Mouse (Mus musculus) ovary, adult 18-20 months (tissue): ENCODE measurements at regions not wholly inside any gene's neighbourhood (a gene's known extent, or its start where the extent isn't known, plus 50 kb on each side); places are given as distances from the start of the nearest gene placed in this dataset.

Experiments used
- DNase-seq: peaks from one replicate; pipeline ENCODE4 v3.0.0; 2022; ENCODE audit warnings: low spot score, mixed read lengths

DNA sequence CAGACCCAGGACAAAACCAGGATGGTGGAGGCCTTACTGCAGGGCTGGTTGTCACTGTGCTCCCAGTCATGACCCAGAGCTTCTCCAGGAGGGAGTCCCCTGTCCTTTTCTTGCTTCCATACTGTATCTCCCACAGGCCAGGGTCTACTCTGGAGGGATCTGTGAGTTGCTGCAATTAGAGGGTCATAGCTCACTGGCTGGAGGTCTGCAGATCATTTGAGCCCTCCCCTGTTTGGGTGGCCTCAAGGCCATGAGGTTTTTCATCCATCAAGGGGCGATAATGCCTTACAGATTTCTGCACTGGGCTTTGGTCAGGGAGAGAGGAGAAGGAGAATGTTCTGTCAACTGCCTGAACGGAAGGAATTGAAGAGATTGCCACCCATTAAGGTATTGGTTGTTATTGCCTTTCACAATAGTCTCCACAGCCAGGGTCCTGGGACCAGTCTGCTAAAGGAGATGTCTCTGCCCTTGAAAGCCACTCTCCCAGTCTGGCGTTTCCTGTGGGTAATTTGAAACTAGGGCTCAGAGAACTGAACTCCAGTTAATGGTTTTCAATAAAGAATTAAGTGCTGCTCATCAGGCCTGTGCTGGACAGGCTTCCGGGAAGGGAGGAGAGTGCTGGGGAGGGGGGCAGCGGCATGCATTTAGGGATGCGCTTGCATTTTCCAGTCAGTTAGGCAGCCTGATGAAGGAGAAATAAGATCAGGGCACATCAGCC, 147.4 kb downstream of the Dmrta2 start:
- no peak for DNase-seq

DNA sequence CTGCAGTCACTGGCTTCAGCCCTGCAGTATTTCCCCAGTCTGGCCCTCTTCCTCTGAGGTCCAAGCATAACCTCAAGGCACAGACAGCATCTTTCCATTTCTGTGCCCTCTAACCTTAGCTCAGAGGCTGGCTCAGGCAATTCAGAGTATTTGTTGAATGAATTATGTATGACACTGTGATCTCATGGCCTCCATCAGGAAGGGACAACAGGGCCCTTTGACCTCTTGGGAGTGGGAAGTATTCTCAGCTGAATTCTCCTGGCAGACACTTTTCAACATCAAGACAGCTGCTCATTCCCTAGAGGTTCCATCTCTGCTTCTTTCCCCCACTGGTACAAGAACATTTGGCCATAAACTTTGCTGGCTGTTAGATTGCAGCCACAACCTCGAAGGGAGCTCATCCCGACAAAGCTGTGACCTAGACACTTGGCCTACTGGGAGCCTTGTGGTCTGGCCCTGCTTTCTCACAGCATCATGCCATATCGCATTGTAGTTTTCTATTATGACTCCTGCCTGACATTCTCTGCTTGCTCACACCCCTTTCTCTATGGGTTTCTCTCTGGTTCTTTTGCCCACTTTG, 150.2 kb downstream of the Dmrta2 start:
- DNase-seq: no peak

DNA sequence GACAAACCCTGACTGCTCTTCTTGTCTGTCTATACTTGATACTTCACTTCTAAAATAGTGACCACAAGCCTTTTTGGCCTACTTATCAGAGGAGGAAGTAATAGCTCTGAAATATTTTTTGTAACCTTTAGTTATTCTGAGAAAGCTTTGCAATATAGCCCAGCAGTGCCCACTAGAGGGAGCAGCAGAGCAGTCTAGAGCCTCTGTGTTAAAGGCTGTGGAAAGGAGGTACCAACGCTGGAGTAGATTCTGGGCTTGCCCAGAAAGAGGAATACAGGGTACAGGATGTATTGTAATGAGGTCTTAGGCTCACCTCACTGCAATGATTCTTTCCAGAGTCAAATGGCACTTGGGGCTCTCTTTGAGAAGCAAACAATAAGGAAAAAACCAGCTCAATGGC, 151.1 kb downstream of the Dmrta2 start:
- no peak for DNase-seq

DNA sequence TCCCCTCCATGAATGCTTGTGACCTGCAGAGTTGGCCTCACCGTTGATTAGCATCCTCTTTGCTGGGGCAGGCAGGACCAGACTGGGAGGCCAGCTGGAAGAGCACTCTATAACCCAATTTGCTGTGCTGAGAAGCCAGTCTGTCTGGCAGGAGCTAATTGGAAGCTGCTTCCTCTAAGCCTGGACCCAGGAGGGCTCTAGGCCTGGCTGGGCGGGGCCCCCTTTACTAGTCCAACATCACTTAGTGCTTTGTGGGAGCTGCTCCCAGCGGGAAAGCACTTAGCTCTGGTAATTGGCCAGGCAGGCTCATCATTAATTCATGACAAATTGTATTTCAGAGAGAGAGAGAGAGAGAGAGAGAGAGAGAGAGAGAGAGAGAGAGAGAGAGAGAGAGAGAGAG, 151.7 kb downstream of the Dmrta2 start:
- no peak for DNase-seq

DNA sequence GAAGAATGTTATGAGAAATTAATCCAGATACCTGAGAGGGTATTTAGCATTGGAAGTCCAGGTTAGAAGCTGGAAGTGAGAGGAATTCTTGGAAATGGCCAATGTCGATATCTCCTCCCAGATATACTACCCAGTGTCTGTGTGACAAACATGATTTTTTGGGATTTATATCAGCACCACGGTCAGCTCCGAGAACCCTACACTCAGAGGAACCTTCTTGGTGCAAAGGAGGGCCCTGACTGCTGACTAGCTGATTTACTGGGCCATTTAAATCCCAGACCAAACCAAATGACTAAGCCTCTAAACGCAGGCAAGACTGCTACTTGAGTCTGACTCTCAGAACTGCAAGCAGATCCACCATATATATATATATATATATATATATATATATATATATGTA, 154.2 kb downstream of the Dmrta2 start:
- DNase-seq: no peak

DNA sequence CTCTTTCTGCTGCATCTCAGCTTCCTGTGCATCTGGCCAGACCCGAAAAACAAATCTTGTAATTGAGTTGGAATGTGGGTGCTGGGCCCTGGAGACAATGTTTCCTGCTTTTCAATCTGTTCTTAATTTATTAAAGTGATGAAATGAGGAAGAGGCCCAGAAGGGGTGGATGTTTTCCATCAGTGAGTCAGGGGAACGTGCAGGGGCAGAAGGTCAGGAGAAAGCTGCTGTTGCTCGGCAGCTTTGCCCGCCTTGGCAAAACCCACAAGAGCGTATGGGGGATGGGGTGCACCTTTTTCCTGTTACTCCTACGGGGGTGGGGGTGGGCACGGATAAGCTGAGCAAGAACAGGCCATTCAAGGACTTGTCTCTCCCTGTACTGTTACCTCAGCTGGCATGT, 156.2 kb downstream of the Dmrta2 start:
- no peak for DNase-seq

DNA sequence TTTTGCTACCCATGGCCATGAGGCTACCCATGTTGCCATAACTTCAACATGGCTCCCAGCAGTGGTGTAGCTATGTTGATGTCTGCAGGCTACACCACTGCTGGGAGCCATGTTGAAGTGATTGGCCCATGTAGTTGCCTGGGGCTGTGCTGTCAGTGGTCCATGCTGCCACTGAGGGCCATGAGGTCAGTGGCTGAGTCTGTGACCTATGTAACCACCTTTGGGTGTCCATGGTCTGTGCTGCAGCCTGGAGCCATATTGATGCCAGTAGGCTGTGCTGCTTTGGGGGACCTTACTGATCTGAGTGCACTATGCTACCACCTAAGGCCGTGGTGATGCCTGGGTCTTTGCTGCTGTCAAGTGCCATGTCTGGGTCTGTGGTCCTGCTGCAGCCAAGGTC, 167.4 kb downstream of the Dmrta2 start:
- no peak for DNase-seq

DNA sequence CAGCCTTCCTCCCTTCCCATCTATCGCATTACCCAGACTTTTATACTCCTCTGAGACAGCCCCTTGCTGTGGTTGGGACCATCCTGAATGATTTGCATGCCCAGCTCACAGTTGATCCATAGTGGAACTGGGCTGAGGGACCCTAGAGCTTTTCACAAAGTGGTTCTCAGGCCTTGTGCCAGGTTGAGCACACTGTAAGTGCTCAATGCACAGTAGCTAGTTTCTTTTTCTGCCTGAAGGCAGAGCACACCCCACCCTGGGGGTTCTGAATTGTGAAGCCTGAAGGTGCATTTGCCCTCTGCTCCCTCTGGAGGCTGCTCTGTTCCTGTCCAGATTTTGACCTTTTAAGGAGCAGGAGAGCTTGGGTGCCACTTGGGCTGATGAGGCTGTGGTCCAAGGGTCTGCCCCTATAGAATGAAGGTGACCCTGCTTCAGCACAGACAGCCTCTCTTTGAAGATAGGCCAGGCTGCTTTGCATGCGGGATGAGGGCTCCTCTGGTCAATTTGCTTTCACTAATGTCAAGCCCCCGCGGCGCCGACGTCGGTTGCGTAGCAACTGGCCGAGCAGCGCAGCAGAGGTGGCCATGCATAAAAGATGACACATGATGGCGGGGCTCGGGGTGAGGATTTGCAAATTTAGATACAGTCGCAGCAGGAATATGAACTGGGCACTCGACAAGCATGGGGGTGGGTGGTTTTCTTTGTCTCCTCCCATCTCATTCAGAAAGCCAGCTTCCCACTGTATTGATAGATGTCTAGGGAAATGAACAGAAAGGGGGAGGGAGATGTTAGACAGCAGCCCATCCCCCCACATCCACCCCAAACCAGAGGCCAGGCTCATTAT, 174.5 kb downstream of the Dmrta2 start:
- DNase-seq: no peak
